Mouse (Mus musculus): ENCODE measurements around the gene Tns1. TPM values are rescaled to one million over a fixed set of nuclear protein-coding genes. Genes with fewer than 3 reads are reported as not detected.

Tns1 gene
- polyA plus RNA-seq, 1 experiment from 2014 or later: 12.6 TPM

GRCm38 (mm10) chr1:74091611-74092224 lies 32.5 kb downstream of the Tns1 start:
- DNase-seq (ENCODE audit: low spot score): no peak

GRCm38 (mm10) chr1:74091138-74091537 lies 33.1 kb downstream of the Tns1 start:
- no peak for DNase-seq (ENCODE audit: low spot score)

GRCm38 (mm10) chr1:74090329-74090728 lies 33.9 kb downstream of the Tns1 start:
- DNase-seq (ENCODE audit: low spot score): no peak

- DNase-seq (ENCODE audit: low spot score): no peak
These were observed 35.7 kb downstream of the Tns1 start for GRCm38 (mm10) chr1:74088569-74088968.

- DNase-seq (ENCODE audit: low spot score): no peak
These were observed 38.7 kb downstream of the Tns1 start for GRCm38 (mm10) chr1:74085566-74085965.

- DNase-seq (ENCODE audit: low spot score): no peak
These were observed 39.5 kb downstream of the Tns1 start for GRCm38 (mm10) chr1:74084752-74085151.

GRCm38 (mm10) chr1:74084065-74084705 lies 40.1 kb downstream of the Tns1 start:
- DNase-seq (ENCODE audit: low spot score): no peak

GRCm38 (mm10) chr1:74082841-74083463 lies 41.3 kb downstream of the Tns1 start:
- DNase-seq (ENCODE audit: low spot score): peak; percentile 59

GRCm38 (mm10) chr1:74081573-74081989 lies 42.7 kb downstream of the Tns1 start:
- no peak for DNase-seq (ENCODE audit: low spot score)

GRCm38 (mm10) chr1:74077353-74077752 lies 46.9 kb downstream of the Tns1 start:
- DNase-seq (ENCODE audit: low spot score): peak; percentile 62

GRCm38 (mm10) chr1:74076230-74076629 lies 48.0 kb downstream of the Tns1 start:
- DNase-seq (ENCODE audit: low spot score): no peak

GRCm38 (mm10) chr1:74074693-74075485 lies 49.4 kb downstream of the Tns1 start:
- DNase-seq (ENCODE audit: low spot score): no peak

GRCm38 (mm10) chr1:74073791-74074190 lies 50.5 kb downstream of the Tns1 start:
- DNase-seq (ENCODE audit: low spot score): no peak

GRCm38 (mm10) chr1:74070745-74071144 lies 53.5 kb downstream of the Tns1 start:
- DNase-seq (ENCODE audit: low spot score): no peak

GRCm38 (mm10) chr1:74070001-74070551 lies 54.2 kb downstream of the Tns1 start:
- DNase-seq (ENCODE audit: low spot score): no peak

- DNase-seq (ENCODE audit: low spot score): no peak
These were observed 55.0 kb downstream of the Tns1 start for GRCm38 (mm10) chr1:74069085-74069835.

GRCm38 (mm10) chr1:74068366-74069084 lies 55.7 kb downstream of the Tns1 start:
- peak; percentile 33 for DNase-seq (ENCODE audit: low spot score)

GRCm38 (mm10) chr1:74067866-74068265 lies 56.4 kb downstream of the Tns1 start:
- DNase-seq (ENCODE audit: low spot score): peak; percentile 39

GRCm38 (mm10) chr1:74066576-74066975 lies 57.7 kb downstream of the Tns1 start:
- no peak for DNase-seq (ENCODE audit: low spot score)

- no peak for DNase-seq (ENCODE audit: low spot score)
These were observed 58.2 kb downstream of the Tns1 start for GRCm38 (mm10) chr1:74066061-74066460.
